Mouse (Mus musculus) right cerebral cortex, postnatal 14 days (tissue): ENCODE measurements around the gene Ucn2.

Source experiments
- DNase-seq: peaks from one replicate; pipeline ENCODE4 v3.0.0; 2022

The Ucn2 gene

DNA sequence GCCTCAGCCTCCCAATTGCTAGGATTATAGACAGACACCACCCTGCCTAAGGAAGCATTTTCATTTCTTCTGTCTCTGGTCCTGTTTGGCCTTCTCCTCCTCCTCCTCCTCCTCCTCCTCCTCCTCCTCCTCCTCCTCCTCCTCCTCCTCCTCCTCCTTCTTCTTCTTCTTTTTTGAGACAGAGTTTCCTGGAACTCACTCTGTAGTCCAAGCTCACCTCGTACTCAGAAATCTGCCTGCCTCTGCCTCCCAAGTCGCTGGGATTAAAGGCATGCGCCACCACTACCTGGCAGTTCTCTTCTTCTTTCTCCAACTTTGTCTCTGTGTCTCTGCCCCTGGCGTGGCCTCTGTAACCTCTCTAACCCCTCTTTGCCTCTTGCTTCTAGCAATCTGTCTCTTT is at the start of gene Ucn2:
Gene Ucn2, plus strand, starts transcription at position 301 of the 400 bp plus-strand sequence.
- DNase-seq: no peak

DNA sequence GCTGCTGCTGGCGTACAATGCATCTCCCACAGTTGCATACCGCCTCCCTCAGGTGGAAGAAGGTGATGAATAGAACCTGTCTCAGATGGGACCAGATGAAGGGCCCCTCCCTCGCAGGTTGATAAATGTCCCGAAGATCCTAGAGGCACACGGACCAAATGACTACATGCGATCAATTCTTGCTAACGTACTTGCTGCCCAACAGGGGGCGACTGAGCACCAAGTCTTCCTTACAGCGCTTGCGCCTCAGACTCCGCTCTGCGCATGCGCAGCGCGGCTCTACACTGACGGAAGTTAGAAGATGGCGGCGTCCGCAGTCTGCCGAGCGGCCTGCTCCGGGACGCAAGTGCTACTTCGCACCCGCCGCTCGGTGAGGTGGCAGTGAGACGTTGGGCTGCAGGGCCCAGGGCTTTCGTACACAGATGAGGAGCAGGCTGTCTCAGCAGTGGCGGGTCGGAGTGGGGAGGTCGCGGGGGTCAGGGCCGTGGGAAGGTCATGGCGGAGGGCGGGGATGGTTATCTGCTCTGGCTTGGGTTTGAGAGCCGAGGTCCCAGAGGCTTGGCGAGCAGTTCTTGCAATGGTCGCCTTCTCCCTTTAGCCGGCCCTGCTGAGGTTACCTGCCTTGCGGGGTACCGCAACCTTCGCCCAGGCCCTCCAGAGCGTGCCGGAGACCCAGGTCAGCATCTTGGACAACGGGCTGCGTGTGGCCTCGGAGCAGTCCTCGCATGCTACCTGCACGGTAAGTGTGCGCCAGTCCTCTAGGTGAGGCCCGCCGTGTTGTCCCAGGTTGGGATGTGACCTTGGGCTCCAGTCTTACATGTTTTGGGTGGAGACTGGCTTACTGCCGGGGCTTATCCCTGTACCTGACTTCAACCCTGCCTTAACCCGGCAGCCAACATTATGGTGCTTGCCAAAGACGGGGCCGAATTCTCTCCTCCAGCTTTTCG is 49.1 kb upstream of the Ucn2 start, which contains the start of gene Uqcrc1:
Gene Uqcrc1, plus strand, starts transcription at position 216 of the 947 bp plus-strand sequence.
- DNase-seq: peak; percentile 99

DNA sequence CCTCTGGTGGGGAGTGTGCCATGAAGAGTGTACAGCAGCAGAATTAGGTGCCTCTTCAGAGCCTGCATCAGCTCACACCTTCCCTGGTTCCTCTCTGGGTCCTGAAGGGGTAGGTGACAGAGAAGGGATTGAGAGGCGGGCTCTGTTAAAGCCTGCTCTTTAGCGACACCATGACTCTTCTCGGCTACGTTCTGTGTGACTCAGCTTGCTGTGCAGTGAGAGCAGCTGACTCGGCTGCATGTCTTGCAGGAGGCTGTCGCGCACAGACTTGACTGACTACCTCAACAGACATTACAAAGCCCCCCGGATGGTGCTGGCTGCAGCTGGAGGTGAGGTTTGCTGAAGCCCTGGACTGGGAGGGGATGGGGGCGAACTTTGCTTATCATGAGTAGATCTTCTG is 40.7 kb upstream of the Ucn2 start:
- DNase-seq: no peak

DNA sequence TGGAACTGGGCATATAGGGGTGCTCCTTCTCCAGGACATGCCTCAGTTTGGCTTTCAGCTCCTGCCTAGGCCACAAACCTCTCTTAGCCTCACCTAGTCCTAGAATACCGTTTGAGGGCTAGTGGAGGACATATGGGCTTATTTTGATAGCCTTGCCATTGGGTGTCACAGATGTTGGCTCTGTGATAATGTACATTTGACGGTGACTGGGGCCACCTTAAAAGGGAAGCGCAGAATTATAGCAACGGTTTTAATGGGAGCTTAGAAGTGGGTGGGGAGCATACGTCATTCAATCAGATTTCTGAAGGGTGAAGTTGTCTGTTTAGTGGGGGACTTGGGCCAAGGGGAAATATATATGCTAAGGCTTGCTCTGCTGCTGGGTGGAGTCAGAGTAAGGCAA is 40.2 kb upstream of the Ucn2 start:
- DNase-seq: no peak

DNA sequence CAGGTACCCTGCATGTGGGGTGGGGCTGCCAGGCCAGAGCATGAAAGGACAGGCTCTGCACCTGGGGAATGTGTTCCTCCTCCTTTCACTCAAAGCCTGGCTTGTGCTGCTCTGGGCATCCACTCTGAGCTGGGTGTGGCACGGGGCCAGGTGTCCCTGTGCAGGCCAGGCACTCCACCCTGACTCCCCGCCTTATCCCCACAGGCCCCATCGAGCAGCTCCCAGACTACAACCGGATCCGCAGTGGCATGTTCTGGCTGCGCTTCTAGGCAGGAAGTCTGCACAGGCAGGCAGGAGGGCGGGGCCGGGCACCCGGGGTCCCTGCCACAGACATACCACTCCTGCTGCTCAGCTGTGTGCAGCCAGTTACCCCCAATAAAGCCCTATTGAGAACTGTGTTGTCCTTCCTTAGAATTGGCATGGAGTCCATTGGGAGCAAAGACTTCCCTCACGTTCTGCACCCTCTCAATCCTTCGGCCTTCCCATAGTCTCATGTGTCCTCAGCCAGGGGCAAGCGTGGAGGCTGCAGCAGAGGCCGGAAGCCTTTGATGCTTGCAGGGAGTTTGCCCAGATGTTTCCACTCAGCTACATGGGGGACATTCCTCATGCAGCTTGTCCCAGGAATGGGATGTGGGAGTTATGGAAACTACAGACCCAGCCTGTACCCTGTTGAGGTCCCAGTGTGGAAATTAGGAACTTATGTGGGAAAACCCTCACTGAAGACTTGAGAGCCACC is 36.4 kb upstream of the Ucn2 start:
- DNase-seq: no peak

DNA sequence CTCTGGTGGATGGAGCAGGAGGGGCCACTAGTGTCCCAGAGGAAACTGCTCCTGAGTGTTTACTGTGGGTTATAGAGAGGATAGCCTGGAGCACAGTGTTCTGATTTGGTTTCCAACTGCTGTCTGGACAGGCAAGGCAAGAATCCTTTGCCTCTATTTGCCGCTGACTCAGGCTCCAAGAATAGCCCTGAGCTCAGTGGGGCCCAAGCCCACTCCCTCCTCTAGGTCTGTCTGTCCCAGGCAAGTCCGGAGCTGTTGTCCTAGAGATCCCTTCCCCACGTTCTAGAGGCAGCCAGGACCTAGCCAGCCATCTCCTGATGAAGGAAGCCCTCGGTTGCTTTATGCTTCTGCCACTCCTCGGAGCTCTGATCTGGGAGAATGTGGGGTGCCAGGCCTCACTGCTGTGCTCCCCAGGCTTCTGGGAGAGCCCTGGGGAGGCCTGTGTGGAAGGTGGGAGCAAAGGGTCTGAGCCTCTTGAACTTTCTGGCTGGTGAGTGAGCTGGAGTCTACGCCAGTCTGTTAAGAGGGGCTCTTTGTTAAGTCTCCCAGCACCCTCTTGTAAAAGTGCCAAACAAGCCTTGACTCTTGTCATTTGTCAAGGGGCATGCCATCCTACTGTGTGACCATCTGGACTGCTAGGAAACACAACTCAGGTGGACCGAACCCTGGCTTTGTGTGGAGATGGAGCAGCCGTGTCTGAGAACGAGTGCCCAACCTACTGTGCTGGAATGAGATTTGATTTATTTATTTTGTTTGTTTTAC is 35.7 kb upstream of the Ucn2 start:
- no peak for DNase-seq

DNA sequence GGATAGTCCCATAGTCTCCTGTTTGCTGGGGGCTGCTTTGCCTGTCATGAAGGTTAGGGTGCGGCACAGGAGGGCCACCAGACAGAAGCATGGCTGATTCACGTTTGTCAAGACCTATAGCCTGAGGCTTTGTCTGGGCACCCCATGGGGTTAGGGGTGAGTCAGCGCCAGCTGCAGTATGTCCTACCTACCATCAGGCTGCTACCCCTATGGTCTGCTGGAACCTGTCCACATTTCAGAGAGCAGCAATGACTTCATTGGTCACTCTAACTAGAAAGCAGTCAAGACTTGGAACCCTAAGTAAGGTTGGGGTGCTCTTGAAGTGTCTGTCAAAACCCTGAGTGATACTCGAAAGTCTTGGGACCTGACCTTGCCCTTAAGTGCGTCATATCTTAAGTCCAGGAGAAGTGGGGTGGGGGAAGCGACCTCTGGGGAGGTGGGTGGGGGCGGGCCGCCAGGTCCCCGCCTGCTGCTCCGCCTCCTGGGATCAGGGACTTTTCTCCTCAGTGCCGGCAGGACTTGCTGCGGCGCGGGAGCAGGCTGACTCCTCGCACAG is 32.7 kb upstream of the Ucn2 start, which contains the start of gene Col7a1:
Gene Col7a1, plus strand, starts transcription at position 506 of the 556 bp plus-strand sequence.
- no peak for DNase-seq

DNA sequence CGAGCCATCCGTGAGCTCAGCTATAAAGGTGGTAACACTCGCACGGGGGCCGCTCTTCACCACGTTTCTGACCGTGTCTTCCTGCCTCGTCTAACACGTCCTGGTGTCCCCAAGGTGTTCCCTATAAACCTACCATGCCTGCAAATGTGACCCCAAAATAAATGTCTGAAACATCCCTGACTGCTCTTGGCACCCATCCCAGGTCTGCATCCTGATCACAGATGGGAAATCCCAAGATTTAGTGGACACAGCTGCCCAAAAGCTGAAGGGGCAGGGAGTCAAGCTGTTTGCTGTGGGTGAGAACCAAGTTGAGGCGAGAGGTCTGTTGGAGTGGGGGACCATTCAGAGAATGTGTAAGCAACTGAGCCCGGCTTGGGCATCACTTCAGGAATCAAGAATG is 30.6 kb upstream of the Ucn2 start:
- DNase-seq: no peak

DNA sequence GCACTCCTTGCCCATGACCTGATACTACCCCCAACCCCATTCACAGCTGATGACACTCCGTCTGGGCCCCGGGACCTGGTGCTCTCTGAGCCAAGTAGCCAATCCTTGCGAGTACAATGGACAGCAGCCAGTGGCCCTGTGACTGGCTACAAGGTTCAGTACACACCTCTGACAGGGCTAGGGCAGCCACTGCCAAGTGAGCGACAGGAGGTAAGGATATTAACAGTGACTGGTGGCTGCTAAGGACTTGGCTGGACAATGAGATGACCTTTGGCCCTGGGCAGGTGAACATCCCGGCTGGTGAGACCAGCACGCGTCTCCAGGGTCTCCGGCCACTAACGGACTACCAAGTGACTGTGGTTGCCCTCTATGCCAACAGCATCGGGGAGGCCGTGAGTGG is 30.0 kb upstream of the Ucn2 start:
- no peak for DNase-seq

DNA sequence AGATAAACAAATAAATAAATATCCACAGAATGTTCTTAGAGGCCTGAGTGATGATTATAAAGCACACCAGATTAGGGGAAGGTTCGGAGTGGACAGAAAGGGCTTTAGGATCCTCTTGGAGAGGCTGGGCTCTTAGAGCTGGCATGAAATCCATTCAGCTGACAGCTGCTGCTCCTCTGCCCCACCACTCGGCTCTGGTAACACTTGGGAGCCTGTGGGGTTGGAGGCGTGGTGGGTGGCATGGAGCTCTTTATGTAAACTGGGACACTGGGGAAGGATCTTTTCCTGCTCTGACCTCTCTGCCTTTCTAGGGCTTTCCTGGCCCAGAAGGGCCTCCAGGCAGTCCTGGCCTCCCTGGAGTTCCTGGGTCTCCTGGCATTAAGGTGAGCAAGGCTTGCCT is 22.2 kb upstream of the Ucn2 start:
- no peak for DNase-seq

DNA sequence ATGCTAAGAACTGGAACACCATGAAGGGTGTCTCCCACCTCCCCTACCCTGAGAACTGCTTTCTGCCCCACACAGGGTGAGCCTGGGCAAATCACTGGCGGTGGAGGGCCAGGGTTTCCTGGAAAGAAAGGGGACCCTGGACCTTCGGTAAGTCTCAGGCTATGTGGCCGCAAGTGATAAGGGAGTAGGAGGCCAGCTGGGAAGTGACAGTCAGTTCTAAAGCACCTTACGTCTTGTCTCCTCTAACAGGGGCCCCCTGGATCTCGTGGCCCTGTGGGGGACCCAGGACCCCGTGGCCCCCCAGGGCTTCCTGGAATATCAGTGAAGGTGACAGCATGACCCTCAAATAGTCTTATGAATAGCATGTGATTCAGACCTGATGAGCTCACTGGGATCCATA is 21.5 kb upstream of the Ucn2 start:
- no peak for DNase-seq

DNA sequence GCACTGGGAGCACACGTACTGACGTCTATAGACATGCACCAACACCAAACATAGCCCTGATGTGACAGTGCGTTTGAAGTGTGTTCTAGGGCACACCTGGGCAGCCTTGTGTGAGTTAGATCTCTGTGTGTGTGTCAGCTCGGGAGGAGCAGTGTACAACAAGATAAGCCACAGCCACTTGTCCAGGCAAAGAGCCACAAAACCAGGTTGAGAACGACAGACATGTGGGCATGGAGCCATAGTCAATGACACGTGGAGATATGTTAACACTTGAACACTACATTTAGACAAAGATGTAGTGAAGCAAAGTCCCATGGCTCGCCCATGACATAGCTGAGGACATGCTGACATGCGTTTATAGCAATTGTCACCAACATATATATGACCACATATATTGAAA is 15.2 kb upstream of the Ucn2 start:
- no peak for DNase-seq

DNA sequence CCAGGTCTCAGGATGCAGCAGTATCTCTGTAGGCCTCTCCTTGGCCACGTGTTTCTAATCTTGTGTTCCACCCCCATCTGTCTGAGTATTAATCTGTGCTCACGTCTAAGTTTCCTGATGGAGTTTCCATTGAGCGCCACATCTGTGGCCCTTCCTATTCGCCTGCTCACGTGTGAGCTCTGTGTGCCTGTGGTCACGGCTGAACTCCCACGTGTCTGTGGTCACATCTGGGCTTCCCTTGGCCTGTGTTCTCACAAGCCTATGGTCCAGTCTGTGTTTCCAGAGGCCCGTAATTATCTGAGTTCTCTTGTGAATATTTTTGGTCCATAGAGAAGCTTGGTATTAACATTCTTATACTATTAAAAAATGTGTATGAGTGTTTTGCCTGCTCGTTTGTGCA is 9.3 kb upstream of the Ucn2 start:
- no peak for DNase-seq

DNA sequence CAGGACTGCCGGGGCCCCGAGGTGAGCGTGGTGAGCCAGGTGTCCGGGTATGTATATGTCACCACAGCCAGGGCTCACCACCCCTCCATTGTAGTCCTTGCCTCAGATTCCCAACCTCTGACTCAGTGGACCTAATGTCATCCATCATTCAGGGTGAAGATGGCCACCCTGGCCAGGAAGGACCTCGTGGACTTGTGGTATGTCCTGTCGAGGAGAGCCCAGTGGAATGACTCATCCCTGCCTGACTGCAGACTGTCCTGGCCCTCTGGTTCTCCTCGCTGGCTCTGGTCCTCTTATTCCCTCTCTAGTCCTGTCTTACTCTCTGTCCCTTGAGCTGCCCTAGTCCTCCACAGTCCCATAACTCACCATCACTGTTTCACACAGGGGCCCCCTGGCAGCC is 7.8 kb upstream of the Ucn2 start:
- no peak for DNase-seq

DNA sequence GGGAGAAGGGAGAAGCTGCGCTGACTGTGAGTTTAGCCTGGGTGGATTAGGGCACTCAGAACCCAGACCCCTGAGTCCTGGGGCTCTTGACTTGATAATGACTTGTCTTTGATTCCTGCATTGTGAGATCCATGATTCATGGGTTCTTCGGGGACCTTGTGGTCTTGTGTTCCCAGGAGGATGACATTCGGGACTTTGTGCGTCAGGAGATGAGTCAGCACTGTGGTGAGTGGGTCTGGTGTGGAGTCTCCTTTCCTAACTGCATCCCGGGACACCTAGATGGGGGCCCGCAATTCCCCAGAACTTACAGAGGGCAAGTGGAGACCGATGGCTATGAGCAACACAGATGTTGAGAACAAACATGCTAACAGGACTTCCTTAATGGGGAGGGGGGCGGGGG is 3.3 kb upstream of the Ucn2 start:
- no peak for DNase-seq

DNA sequence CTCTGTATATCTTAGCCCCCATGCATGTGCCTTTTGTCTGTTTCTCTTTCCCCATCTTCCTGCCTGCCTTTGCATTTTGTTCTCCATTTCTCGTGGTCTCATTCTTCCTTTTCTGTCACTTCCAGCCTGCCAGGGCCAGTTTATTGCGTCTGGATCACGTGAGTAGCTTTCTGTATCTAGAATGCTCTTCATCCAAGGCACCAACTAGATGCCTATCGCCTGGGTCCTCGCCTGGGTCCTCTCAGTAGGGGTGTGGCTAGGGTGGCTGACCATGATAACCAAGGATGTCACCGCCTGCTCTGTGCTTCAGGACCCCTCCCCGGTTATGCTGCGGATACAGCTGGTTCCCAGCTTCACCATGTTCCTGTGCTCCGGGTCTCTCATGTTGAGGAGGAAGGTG is 2.6 kb upstream of the Ucn2 start:
- no peak for DNase-seq

DNA sequence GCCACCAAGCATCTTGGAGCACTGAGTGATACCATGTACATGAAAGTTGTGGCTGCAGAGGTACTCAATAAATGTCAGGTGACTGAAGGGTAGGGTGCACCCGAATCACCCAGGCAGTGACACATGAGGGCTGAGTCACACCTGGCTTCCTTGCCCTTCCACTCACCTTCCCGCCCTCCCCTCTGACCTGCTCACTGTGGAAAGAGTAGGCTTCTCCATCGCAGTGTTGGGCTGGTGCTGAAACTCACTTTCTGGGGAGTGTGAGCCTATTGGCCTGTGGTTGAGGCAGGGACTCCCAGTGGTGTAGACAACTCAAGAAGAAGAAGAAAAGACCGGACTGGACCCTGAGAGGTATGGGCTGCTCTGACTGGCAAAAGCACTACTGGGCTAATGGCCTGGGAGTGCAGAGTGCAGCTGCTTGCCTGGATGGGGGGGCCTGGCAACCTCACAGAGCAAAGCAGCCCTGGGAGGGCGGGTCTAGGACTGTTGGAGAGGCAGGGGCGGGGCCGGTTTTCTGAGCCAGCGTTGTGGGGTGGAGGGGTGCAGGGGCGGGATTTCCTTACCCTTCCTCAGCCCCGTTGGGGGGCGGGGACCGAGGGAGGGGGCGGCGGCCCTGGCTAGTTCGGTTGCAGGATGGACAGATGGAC is 2.0 kb downstream of the Ucn2 start:
- peak; percentile 30 for DNase-seq

DNA sequence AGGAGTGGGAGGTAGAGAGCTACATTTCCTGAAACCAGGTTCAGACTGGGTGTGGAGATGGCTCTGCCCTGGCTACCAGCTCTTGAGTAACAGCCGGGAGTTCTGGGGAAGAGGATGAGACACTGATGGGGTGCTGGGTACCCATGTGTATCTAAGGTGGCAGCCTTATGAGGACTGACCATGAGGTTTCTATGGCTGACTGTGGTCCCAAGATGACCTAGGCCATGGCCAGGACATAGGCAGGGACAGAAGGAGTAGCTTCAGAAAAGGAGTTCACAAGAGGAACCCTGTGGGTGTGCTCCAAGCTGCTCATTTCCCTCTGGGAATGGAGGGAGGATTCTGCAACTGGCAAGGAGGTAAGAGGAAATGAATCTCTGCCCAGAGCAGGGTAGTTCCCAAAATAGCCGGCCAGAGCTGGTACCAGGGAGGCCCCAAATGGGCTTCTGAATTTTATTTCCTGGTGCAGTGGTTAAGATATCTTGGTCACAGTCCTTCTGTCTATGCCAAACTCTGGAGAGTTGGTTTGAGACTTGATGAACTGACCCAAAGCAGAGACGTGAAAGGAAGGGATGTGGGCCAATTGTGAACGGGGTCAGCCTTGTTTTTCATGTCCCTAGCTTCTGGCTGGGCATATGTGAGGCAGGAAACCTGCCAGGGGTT is 4.1 kb downstream of the Ucn2 start:
- DNase-seq: no peak

DNA sequence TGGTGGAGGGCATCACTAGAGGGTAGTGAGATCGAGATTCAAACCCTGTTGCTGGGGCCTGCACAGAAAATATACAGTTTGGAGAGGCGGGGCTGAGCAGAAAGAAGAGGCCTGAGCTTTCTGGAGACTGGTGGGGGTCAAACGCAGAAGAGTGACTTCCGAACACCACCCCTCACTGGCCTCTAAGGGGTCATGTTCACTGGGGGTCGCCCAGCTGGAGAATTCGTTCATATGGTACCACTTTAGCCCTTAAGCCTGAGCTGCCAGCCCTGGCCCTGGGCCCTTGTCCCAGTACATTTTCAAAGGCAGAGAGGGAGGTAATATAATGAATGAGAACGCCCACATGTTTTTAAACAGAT is 4.6 kb downstream of the Ucn2 start:
- no peak for DNase-seq

DNA sequence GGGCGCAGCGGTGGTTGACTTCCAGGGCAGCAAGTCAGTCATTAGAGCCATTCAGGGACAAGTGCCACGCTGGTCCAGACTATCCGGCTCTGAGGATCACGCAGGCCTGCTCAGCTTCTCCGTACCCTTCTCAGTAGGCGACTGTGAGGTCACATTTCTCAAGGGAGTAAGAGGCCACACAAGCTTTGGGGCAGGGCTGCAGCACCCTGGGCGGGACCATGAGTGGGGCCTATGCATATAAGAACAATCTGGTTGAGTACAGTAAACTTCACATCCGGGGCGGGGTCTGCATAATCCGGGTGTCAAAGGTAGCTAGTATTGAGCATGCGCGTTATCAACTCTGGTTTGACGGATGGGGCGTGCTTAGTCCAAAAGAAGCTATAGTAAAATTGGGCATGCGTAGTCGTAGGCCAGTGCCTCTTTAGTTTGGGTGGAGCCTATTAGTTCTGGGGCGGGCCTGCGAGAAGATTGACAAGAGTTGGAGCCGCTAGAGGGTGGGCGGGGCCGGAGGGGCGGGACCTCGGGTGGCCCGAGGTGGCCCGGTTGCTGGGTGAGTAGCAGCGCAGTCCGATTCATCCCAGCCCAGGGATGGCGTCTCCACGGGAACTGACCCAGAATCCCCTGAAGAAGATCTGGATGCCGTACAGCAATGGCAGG is 5.7 kb downstream of the Ucn2 start, which contains the start of gene Pfkfb4:
Gene Pfkfb4, plus strand, starts transcription at position 351 of the 657 bp plus-strand sequence.
- peak; percentile 83 for DNase-seq

DNA sequence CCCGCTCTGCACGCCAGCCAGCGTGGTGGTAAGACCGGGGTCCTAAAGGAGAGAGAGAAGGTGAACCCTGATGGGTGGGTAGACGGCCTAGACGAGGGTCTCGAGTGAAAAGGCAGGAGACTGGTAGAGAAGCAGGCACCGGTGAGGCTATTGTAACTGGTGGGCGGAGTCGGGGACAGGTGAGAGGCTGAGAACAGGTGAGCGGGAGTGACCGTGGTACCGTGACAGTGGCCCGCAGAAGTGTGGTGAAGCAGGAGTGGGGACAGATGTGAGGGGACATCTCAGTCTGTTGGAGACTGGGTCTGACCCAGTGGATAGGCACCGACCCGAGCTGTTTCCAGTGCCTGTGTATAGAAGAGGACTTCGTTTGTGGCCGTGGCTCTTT is 6.3 kb downstream of the Ucn2 start:
- DNase-seq: no peak
